Mouse (Mus musculus) embryo, embryonic 11.5 days (tissue): ENCODE measurements at regions not wholly inside any gene's neighbourhood (a gene's known extent, or its start where the extent isn't known, plus 50 kb on each side); places are given as distances from the start of the nearest gene placed in this dataset.

Experiments
- DNase-seq: peaks from one replicate; pipeline ENCODE4 v3.0.0-alpha.2; 2012; ENCODE audit warnings: low read depth, low spot score

DNA sequence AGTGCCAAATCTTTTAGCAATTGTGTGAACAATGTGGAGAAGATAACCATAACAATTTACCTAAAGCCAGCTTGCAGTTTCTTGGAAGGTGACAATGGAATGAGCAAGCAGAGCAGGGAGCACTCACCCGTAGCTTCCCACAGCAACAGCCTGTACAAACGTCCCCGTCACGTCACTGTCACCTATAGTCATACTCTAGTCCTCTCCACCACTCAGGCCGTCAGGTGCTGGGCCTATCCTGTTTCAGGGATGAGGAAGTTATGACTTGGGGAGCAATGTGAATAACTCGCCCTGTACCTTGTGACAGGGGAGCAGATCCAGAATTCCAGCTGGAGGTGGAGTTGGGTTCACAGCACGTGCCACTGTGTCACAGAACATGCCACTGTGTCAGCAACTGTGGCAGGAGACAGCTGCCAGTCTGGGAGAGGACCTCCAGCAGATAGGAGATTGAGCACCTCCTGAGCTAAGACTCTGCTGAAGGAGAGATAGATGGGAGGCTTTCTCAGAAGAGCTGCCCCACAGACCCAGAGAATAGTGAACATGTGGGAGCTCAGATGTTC is 73.4 kb upstream of the Egln3 start:
- no peak for DNase-seq

DNA sequence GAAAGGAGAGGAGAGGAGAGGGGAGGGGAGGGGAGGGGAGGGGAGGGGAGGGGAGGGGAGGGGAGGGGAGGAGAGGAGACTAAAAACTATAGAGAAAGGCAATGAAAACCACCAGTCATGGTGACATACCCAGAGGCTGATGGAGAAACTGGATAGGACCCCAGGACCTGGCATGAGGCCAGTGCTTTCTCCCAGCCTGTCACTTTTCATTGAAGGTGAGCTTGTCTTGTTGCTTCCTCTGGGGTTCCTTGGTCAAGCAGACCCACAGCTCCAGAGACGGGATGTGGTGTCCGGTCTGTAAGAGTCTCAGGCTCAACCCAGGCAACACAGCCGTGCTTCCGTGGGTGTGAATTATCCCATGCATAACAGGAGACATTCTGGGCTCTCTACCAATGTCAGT is 69.8 kb upstream of the Egln3 start:
- DNase-seq = no peak

DNA sequence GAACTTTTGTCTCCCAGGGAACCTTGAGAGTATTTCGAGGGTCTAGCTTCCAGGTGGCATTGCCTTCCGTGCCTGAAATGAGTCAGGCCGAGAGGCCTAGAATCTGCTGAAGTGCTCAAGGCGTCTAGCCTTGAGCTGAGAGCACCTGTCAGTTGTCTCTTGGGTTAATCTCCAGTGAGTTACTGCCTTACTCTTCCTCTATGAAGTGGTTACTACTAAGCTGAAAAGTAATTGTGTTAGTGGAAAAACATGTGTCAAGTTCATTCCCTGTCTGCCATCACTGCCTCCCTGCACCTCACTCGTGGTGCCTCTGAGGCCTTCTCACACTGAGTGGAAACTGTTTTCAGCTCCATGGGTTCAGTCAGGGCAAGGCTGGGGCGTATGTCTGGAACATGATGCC is 69.0 kb upstream of the Egln3 start:
- DNase-seq = no peak

DNA sequence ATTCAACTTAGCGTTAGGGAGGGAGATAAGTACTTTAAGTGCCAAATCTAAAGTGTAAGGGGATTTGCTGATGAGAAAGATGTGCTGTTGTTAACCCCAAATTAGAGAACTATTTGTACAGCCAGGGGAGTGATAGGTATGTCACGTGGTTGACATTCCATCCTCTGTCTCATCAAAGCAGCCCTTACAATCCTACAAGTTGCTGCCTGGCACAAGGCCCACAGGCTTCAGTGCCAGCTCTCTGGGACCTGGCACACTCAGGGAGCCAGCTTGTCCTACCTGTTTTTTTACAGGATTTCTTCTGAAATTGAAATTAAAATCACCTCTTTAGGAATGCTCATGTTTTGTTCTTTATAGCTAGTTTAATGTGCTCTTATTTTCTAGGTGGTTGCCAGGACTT is 68.6 kb upstream of the Egln3 start:
- DNase-seq = no peak

DNA sequence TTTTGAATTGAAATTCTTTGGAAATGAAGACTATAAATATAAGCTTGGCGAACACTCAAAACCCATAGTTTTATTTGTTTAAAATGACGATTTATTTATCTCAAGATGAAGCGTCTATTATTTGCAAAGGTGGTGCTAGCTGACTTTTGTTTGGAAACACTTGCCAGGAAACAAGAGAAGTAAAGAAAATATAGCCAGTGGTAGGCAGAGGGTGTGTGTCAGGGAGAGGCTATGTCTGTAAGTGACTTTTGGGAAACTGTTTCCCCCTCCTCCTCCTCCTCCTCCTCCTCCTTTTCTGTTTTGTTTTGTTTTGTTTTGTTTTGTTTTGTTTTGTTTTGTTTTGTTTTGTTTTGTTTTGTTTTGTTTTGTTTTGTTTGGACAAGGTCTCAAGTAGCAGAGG is 62.2 kb upstream of the Egln3 start:
- DNase-seq = no peak

DNA sequence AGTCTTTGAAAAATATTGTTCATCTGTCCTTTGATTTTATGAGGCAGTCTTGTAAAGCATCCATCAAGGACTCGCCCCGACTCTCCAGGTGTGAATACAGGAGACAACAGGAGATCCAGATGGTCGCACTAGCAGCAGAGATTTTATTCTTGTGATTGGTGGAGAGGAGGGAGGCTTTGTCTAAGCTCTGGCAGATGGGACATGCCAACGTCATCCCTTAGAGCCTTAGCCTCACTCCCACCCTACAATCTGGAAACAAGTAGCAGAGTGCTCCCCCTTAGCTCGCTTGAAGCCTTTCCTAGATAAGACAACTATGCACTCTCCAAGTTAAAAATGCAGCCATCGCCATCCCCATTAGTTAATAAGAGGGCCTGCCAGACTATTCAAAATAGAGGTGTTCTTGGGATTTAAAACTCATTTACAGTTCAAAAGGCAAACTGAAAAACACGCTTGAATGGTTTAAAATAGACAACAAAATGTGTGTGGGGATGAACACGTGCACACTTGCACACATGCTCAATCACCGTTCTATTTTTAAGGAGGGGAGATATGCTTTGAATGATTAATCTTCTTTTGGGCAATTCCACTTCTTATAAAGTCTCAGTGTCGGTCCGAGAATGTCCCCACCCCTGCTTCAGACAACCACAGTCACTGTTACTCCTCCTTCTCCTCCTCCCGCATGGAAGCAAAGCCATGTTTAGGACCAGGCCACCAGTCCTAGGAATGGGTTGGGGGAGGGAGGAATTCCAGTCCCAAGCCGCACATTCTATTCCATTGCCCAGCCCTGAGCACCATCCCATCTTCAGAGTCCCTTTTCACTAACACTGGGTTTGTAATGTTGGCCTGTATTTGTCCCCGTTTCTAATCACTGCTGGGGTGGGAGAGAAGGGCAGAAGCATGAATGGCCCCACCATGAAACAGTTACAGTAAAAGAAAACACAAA is 61.5 kb upstream of the Egln3 start:
- no peak for DNase-seq

DNA sequence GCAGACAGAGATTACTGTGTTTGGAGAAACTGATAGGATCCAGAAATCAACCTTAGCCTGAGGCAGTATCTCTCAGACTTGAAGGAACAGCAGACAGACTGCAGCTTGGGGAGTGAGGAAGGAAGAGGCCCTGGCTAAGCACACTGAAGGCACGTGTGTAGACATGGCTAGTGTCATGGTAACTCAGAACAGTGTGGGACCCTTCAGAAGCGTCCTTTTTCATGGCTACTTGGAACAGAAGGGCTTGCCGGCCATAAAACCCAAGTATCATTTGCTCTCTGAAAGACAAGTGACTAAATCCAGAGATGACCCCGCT is 60.7 kb upstream of the Egln3 start:
- no peak for DNase-seq

DNA sequence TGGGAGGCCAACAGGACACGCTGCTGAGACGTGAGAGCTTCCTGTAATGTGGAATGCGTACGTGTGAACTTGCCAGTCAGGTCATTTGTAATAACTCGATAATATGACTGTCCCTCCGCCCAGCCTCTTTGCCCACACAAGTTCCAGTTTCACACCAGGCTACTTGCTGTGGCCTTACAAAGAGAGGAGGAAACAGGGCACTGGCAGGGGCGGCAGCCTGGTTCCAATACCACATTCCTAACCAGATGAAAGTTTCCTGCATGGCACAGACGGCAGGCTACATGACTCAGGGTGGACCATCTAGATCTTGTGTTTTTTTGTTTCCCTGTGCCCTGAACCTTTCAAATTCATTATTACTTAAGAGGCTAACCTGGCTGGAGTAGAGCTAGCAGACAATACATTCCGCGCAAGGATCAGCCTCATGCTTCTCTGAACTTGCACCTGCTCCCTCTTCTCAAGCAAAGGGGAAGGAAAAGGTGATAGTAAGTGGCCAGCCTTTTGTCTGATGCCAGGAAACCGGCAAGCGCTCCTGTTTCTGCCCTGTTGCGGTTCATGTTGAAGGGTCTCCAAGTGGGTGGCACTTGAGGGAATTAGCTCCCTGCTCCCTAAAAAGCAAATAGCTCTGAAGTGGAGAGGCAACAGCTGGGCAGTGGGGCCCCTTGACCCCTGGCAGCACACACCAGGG is 60.2 kb upstream of the Egln3 start:
- DNase-seq = no peak

DNA sequence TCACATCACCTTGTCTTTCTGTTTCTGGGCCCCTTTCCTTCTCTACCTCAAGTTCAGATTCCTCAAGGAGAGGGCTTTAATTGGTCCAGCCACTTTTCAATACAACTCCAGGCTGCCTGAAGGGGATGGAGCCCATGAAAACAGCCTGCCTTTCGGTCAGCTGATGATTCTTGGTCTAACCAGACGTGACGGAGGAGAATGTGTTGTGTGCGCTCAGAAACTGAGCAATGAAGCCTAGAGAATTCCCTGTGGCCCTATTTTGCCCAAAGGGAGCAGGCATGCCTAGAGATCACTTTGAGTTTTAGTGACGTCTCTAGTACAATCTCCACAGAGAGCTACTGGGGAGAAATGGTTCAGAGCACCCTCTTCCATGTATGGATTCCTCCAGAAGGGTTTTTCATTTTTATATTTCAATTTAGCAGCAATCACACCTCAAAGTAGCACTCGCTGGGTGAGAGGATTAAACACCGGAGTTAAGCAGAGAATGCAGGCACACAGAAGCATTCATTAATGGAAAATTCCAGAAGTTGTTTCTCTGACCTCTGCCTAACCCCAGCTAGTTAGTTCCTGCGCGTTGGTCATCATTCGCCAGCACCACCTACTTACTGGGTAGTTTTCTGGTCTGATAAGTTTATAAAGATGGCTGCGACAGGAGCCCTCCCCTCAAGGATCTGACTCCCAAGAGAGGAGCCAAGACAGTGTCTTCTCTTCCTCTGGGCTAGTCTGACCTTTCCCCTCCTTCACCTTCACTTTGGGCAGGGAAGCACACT is 58.8 kb upstream of the Egln3 start:
- no peak for DNase-seq

DNA sequence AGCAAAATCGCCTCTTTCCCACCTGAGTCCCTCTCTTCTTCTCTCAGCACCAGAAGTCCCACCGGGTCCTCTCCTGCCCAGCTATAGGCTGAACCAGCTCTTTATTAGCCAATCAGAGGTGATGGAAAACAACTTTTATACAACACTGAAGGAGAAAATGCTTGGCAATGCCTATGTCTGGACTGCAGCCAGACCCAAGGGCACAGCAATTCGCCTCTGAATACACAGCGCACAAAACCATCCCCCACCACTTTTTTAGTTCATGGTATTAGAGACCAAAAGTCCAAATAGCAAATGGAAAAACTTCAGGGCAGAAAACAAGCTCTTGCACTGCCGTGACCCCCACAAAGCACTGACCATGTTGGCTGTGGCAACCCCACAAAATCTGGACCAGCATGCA is 57.8 kb upstream of the Egln3 start:
- DNase-seq = no peak

DNA sequence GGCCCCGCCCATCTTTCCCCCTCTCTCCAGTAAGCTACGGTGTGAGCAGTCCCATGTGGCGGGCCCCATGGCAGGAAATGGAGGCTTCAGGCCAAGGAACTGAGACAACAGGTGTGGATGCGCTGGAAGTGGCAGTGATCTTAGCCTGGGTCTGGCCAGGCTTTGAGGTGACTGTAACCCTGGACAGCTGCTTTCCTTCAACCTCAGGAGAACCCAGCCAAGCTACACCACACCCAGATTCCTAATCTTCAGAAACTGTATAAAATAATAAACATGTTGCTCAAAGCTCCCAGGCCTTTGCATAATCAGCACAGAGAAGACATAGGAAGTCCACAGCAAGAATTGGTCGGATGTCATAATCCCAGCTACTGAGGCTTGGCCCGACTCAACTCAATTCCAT is 56.8 kb upstream of the Egln3 start:
- DNase-seq = no peak

DNA sequence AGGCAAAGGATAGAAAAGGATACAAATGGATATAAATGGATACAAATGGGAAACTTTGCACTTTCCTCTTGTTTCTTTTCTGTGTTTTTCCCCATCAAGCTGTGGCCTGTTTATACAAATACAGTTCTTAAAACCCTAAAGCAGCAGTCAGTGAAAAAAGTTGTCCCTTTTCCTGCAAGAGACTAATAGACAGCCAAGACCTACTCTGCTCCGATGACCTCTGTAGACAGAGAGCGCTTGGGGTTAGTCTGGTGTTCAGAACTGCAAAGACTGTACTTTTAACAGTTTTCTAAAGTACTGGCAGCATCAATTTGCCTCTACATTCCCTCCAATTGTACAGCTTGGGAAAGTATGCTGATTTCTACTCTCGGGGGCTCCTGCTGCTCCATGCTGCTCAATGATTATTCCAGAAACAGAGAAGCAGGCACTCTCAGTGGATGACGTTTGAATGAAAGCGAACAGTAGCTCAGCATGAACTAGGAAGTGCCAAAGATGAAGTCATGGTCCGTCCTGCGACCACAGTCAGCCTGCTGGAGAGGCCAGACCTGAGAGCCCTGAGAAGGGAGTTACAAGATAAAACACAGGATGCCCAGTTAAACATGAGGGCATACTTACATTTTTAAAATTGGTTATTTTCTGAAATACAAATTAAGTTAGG is 54.2 kb upstream of the Egln3 start:
- DNase-seq = no peak

DNA sequence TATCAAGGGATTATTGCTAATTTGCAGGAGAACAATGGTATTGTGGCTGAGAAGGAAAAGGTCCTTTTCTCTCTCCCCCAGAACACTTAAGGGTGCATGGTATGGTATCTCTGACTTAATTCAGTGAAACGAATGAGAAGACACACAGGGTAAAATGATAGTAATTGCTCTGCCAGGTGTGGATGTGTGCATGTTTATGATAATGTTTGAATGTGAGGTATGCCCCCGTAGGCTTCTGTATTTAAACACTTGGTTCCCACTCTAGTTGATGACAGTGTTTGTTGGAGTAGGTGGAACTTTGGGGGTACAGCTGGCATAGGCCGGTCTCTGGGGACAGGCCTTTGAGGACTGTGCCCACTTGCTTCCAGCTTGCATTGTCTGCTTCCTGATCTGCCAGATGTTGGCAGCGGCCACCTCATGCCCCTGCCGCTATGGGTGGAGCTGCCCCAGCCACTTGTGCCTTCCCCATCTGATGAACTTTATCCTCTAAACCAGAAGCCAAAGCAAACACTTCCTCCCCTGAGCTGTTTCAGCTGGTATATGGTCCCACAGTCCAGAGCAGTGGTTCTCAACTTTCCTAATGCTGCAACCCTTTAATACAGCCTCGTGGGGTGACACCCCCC is 53.0 kb upstream of the Egln3 start:
- DNase-seq = no peak
